Mouse (Mus musculus) megakaryocyte-erythroid progenitor cell, adult 5 weeks (primary cell): ENCODE measurements around the gene Gmip. TPM values are rescaled to one million over a fixed set of nuclear protein-coding genes. Genes with fewer than 3 reads are reported as not detected.

Experiments
- polyA plus RNA-seq: library from polyadenylated mRNA; stranded (reverse); fragments of >175 nt; gene quantifications from 2 replicates; pipeline ENCODE4 v1.2.3, GENCODE M21; 2012

Gene Gmip
- polyA plus RNA-seq = 55.4 and 65.7 TPM in 2 replicates

GRCm38 (mm10) chr8:69808094-69808863 lies at the start of gene Gmip:
Gene Gmip (plus strand): TSS chr8:69808679.

DNA sequence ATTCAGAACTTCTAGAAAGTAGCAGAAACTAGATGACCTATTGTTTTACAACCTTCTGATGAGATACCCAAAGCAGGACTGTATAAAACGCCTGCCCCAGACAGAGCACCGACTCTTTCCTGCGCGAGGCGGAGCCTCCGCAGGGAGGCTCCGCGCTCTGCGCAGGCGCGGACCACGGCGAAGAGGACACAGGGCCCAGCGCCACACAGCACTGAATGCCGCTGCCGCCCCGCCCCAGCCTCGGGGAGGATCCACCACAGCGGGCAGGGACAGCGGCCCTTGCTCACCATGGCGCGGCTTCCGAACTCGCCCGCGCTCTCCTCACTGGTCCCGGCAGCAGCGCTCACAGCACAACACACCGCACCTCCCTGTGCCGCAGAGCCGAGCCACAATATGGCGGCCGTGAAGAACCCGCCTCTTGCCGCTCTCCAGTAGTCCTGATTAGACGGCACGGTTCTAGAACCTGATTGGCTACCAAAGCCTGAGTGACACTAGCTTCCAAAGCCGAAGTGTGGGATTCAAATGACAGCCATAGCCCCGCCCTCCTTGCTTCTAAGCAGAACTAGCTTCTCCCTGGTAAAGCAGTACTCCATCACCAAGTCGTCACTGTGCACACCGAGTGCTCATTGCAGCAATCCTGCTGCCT lies 33.9 kb upstream of the Gmip start, which contains the start of gene Gm20422:
Gene Gm20422 (minus strand): TSS at position 384 of the 646 bp plus-strand sequence.

GRCm38 (mm10) chr8:69790773-69791367 lies 17.6 kb upstream of the Gmip start, which contains the start of the genes Atp13a1 and Zfp866:
Gene Atp13a1 (plus strand): TSS chr8:69791163.
Gene Zfp866 (minus strand): TSS chr8:69791178.

GRCm38 (mm10) chr8:69822386-69823191 lies 14.1 kb downstream of the Gmip start, which contains the start of gene Lpar2:
Gene Lpar2 (plus strand): TSS chr8:69822429.

GRCm38 (mm10) chr8:69832298-69832853 lies 23.9 kb downstream of the Gmip start, which contains the start of gene Pbx4:
Gene Pbx4 (plus strand): TSS chr8:69832491.

Other genes starting within 250 kb of the Gmip start
- 3.8 and 4.9 TPM in 2 replicates for gene Zfp868, start 183.1 kb upstream of the Gmip start, polyA plus RNA-seq
- not detected in 2 replicates for gene Zfp964, start 154.2 kb upstream of the Gmip start, polyA plus RNA-seq
- 1.2 and 2.9 TPM in 2 replicates for gene Zfp869, start 98.0 kb upstream of the Gmip start, polyA plus RNA-seq
- gene Zfp963, start 58.7 kb upstream of the Gmip start, polyA plus RNA-seq = 0.34 and 1.2 TPM in 2 replicates
- gene Gm20422, start 33.8 kb upstream of the Gmip start, polyA plus RNA-seq = 1.1 and 2.0 TPM in 2 replicates
- gene Atp13a1, start 17.5 kb upstream of the Gmip start, polyA plus RNA-seq = 66.9 and 72.1 TPM in 2 replicates
- 0.95 and 1.9 TPM in 2 replicates for gene Zfp866, start 17.5 kb upstream of the Gmip start, polyA plus RNA-seq
- gene Lpar2, start 13.8 kb downstream of the Gmip start, polyA plus RNA-seq = 1.4 and 1.8 TPM in 2 replicates
- 53.7 and 82.5 TPM in 2 replicates for gene Pbx4, start 23.8 kb downstream of the Gmip start, polyA plus RNA-seq
- 0.23 and 0.24 TPM in 2 replicates for gene Cilp2, start 79.0 kb downstream of the Gmip start, polyA plus RNA-seq
- gene Tssk6, start 93.5 kb downstream of the Gmip start, polyA plus RNA-seq = 2.6 and 4.7 TPM in 2 replicates
- gene Ndufa13, start 93.9 kb downstream of the Gmip start, polyA plus RNA-seq = 142 and 151 TPM in 2 replicates
- gene Yjefn3, start 94.0 kb downstream of the Gmip start, polyA plus RNA-seq = 1.4 and 2.5 TPM in 2 replicates
- gene Gatad2a, start 187.7 kb downstream of the Gmip start, polyA plus RNA-seq = 94.1 and 106 TPM in 2 replicates
- 30.2 and 31.7 TPM in 2 replicates for gene Mau2, start 234.1 kb downstream of the Gmip start, polyA plus RNA-seq
- gene Sugp1, start 234.1 kb downstream of the Gmip start, polyA plus RNA-seq = 39.8 and 41.2 TPM in 2 replicates